Mouse (Mus musculus) inflammation-experienced regulatory T-cells (primary cell): Measurements from ENCODE around the gene Miip. TPM values are rescaled to one million over a fixed set of nuclear protein-coding genes. Genes with fewer than 3 reads are reported as not detected.

Experiments used
- polyA plus RNA-seq, 2 experiments: library from polyadenylated mRNA; unstranded; fragments of 100-300 nt; shearing (Covaris generic); gene quantifications; one replicate each; pipeline ENCODE4 v1.2.1; 2017

The Miip gene
- polyA plus RNA-seq: 100 to 1,000 TPM; 106 to 133 TPM

GRCm38 (mm10) chr4:147868450-147869031 is at the start of gene Miip, which contains the start of gene Fv1:
Miip (minus strand) TSS chr4:147868816.
Fv1 (plus strand) TSS chr4:147868979.

GRCm38 (mm10) chr4:147904313-147905089 is 35.9 kb upstream of the Miip start, which contains the start of gene Mfn2:
Mfn2 (minus strand) TSS chr4:147904704.

DNA sequence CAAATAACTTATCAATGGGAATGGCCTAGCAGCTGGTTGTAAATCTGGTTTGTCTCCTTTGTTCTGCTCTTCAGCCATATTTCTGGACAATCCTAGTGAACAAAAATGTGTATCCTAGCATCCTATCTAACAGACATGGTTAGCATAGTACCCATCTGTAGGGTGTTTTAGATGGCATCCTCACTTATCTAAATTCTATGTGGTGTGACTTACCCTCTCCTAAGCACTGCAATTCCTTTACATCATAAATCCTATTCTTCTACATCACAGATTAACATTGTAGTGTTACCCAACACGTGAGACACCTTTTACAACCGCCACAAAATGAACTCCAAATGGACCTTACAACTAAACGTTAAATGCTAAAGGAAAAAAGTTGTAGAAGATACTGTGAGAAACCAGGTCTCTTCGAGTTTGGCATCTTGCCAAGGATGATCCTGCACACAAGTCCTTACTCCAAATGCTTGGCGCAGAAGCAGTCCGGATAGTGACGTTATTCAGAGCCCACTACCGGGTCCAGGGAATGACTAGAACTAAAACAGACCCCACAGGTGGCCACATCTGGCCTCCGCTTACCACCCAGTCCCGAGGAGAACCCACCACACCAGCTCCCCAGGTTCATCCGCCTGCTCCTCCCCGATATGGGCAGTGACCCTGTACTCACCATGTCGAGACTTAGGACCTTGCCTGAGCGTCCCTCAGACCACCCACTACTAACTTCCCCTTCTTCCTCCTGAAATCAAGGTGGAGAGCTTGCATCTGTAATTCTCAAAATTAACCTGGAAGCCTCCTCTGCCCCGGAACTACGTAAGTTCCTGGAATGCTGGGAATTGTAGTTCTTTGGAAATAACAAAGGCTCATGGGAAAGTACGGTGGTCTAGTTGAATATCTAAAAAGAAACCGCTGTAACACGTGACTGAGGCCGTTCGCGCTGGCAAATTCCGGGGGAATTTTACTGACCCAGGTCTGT is 20.7 kb downstream of the Miip start, which contains the start of gene Zfp933:
Zfp933 (minus strand) TSS at position 753 of the 970 bp plus-strand sequence.

Other genes with a start within 250 kb of the Miip start
- 1 to 10 TPM; 1.5 to 3.8 TPM for gene Zfp979, start 226.3 kb downstream of the Miip start, polyA plus RNA-seq
- 1 to 10 TPM in 1 of 2 experiments, under 1 TPM in 1; 0.43 to 1.1 TPM for gene Zfp534, start 166.3 kb downstream of the Miip start, polyA plus RNA-seq
- gene Zfp984, start 59.0 kb downstream of the Miip start, polyA plus RNA-seq: 10 to 100 TPM; 17.2 to 23.4 TPM
- 1 to 10 TPM; 4.1 to 5.6 TPM for gene Zfp933, start 20.4 kb downstream of the Miip start, polyA plus RNA-seq
- 1 to 10 TPM; 4.5 to 4.9 TPM for gene Fv1, start 163 bp upstream of the Miip start, polyA plus RNA-seq
- 10 to 100 TPM; 39.1 to 40.3 TPM for gene Mfn2, start 35.9 kb upstream of the Miip start, polyA plus RNA-seq
- gene Plod1, start 68.0 kb upstream of the Miip start, polyA plus RNA-seq: 10 to 100 TPM in 1 of 2 experiments, 1 to 10 TPM in 1; 5.8 to 11.6 TPM
- gene 2510039O18Rik, start 72.1 kb upstream of the Miip start, polyA plus RNA-seq: 100 to 1,000 TPM in 1 of 2 experiments, 10 to 100 TPM in 1; 99.8 to 122 TPM
- under 1 TPM in 1 of 2 experiments, not detected in 1; 0.61 TPM for gene Nppb, start 117.0 kb upstream of the Miip start, polyA plus RNA-seq
- 1 to 10 TPM in 1 of 2 experiments, not detected in 1; 1.0 TPM for gene Nppa, start 131.9 kb upstream of the Miip start, polyA plus RNA-seq
- gene Clcn6, start 170.0 kb upstream of the Miip start, polyA plus RNA-seq: 10 to 100 TPM in 1 of 2 experiments, 1 to 10 TPM in 1; 6.3 to 11.0 TPM
- gene Mthfr, start 170.3 kb upstream of the Miip start, polyA plus RNA-seq: 10 to 100 TPM; 14.5 TPM
- gene Agtrap, start 219.2 kb upstream of the Miip start, polyA plus RNA-seq: 10 to 100 TPM; 13.1 to 17.6 TPM